Mouse (Mus musculus) heart, adult 2 months (tissue): ENCODE results near the gene Gins2.

ENCODE experiments used
- CTCF ChIP-seq: fragments of 200-600 bp; IDR thresholded peaks from 2 replicates; pipeline ENCODE4 v1.8.1; 2022; ENCODE audit warnings: antibody characterized with exemption, mild to moderate bottlenecking, moderate library complexity
- POLR2A ChIP-seq: fragments of 200-500 bp; IDR thresholded peaks from 2 replicates; pipeline ENCODE4 v1.6.1; 2011; ENCODE audit warnings: mild to moderate bottlenecking, low read depth, low read length, control low read depth; ENCODE audit not compliant: insufficient read depth

DNA sequence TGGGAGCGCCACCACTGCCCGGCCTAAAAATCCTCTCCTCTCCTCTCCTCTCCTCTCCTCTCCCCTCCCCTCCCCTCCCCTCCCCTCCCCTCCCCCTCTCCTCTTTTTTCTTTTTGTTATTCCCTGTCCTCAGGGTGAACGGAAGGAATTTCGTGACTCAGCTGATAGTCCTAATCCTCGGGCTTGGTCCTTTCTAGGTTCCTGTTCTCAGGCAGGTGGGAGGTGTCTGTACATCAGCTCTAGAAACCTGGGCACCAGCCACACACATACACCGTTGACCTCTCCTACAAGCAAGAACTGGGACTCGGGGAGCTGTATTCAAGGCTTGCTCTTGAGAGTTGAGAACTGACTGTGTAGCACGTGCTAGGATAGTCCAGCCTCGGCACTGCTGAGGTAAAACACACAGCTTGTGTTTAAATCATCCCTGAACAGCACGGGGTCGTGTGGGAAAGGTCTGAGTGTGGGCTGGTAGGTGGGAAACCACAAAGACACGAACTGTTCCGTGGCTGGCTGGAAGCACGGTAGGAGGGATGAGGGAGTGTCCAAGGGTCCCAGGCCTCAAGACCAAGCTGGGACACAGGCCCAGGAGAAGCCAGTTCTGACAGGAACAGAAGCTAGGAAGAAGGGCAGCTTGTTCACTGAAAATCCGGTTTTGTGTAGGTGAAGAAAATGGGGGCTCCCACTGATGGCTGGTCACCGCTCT lies 58.0 kb downstream of the Gins2 start:
- TF ChIP-seq POLR2A (no peak), CTCF (no peak)
